Mouse (Mus musculus) adrenal gland, postnatal 36 days (tissue): ENCODE measurements around the gene Setd1b. TPM values are rescaled to one million over a fixed set of nuclear protein-coding genes. Genes with fewer than 3 reads are reported as not detected.

Experiments
- DNase-seq, 2 experiments: peaks; one replicate each; pipeline ENCODE4 v3.0.0; 2021; ENCODE audit warnings: mixed read lengths in 1 of 2
- total RNA-seq, 2 experiments: library from RNA; stranded (reverse); gene quantifications; 2 replicates each; pipeline ENCODE4 v1.2.3; 2021

Setd1b gene
- total RNA-seq, 2 experiments from 2014 or later, result 24.9 to 26.0 TPM

GRCm38 (mm10) chr5:123139722-123140627 lies 2.0 kb upstream of the Setd1b start:
- no peak for DNase-seq

GRCm38 (mm10) chr5:123140694-123141554 lies 1.1 kb upstream of the Setd1b start:
- DNase-seq, result peak; percentile 92 to 93

GRCm38 (mm10) chr5:123141555-123142160 lies 335 bp upstream of the Setd1b start:
- DNase-seq, result peak; percentile 68 to 77

GRCm38 (mm10) chr5:123143251-123143970 lies 1.4 kb downstream of the Setd1b start:
- no peak for DNase-seq

- DNase-seq, result no peak
Measured at GRCm38 (mm10) chr5:123143971-123144745, 2.2 kb downstream of the Setd1b start.

- peak in 1 of 2 experiments; percentile 24 for DNase-seq
Measured at GRCm38 (mm10) chr5:123144746-123145590, 3.0 kb downstream of the Setd1b start.

GRCm38 (mm10) chr5:123146357-123146756 lies 4.4 kb downstream of the Setd1b start:
- no peak for DNase-seq

- DNase-seq, result no peak
Measured at GRCm38 (mm10) chr5:123147569-123147968, 5.6 kb downstream of the Setd1b start.

- DNase-seq, result no peak
Measured at GRCm38 (mm10) chr5:123148073-123148722, 6.2 kb downstream of the Setd1b start.

- peak; percentile 95 to 96 for DNase-seq
Measured at GRCm38 (mm10) chr5:123149451-123150400, 7.7 kb downstream of the Setd1b start.

- DNase-seq, result no peak
Measured at GRCm38 (mm10) chr5:123150641-123151040, 8.6 kb downstream of the Setd1b start.

- no peak for DNase-seq
Measured at GRCm38 (mm10) chr5:123151077-123151476, 9.1 kb downstream of the Setd1b start.

- DNase-seq, result no peak
Measured at GRCm38 (mm10) chr5:123151707-123152362, 9.8 kb downstream of the Setd1b start.

GRCm38 (mm10) chr5:123152901-123153300 lies 10.9 kb downstream of the Setd1b start:
- DNase-seq, result no peak

GRCm38 (mm10) chr5:123155425-123155824 lies 13.4 kb downstream of the Setd1b start:
- peak; percentile 62 to 72 for DNase-seq

- peak in 1 of 2 experiments; percentile 53 for DNase-seq
Measured at GRCm38 (mm10) chr5:123156763-123157162, 14.8 kb downstream of the Setd1b start.

- DNase-seq, result no peak
Measured at GRCm38 (mm10) chr5:123157972-123158371, 16.0 kb downstream of the Setd1b start.

GRCm38 (mm10) chr5:123159446-123159845 lies 17.5 kb downstream of the Setd1b start:
- peak; percentile 77 to 81 for DNase-seq
